Mouse (Mus musculus) telencephalon, adult 2 months (tissue): ENCODE measurements around the gene Arl6ip6.
A peak's percentile ranks its signal among the peaks of the same experiment; 100 is the strongest.

Experiments
- DNase-seq: peaks from one replicate; pipeline ENCODE4 v3.0.0-alpha.2; 2011; ENCODE audit warnings: low read depth, low spot score

Arl6ip6 gene

DNA sequence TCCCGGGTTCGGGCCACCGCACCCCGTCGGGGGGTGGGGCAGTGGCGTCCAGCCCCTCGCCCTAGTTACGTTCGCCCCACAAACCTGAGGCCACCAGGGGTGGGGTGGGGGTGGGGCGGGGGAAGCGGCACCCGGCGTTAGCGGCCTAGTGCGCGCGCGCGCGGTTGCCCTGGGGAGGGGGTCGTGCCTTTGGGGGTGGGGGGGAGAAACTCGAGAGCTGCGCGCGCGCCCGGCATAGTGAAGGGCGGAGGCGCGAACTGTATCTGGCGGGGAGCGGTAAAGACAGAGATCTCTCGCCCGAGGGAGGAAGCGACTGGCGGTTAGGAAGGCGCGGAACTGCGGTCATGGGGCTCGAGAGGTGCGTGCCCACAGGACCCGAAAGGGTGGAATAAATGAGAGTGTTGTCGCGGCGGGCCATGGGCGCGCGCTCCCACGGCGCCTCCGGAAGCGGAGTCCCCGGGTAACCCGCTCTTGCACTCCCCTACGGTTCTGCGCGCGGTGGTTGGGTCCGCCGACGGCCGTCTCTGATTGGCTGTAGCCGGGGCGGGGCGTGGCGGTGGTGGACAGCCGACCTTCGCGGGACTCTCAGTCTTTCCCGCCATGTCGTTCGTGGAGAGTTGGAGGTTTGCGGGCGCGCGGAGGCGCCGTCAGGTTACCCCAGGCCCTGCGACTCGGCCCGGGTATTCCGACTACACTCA lies at the start of gene Arl6ip6:
Gene Arl6ip6, plus strand, starts transcription at position 204 of the 698 bp plus-strand sequence.
- DNase-seq: peak; percentile 86

DNA sequence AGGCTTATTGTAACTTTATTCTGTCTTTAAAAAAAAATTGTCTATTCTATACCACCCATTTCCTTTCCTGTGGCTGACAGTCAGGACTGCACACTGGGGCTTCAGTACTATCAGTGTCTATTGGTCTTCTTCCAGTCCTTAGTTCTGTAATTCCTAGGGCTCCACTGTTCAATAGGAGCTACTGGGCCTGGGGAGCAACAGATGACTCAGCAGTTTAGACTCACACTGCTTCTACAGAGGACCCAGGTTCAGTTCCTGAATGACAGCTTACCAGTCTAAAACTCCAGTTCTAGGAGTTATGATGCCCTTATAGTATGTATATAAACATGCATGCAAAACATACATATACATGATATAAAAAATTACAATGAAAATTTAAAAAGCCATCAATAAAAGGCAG lies 44.7 kb upstream of the Arl6ip6 start:
- no peak for DNase-seq

DNA sequence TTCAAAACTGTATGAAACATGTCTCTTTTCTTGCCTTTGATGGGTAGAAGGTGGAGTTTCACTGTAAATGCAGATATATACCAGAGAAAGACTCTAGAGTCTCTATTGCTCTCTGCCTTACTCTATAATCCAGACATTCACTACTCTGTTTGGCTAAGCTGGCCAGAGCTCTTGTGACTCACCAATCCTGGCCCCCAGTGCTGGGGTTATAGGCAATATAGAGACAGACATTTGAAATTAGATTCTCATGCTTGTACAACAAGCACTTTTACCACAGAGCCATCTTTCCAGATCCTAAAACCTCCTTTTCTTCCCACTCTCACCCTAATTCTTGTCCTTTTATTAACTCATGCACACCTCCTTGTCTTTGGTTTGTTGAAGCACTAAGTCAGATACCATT lies 17.6 kb upstream of the Arl6ip6 start:
- DNase-seq: no peak

DNA sequence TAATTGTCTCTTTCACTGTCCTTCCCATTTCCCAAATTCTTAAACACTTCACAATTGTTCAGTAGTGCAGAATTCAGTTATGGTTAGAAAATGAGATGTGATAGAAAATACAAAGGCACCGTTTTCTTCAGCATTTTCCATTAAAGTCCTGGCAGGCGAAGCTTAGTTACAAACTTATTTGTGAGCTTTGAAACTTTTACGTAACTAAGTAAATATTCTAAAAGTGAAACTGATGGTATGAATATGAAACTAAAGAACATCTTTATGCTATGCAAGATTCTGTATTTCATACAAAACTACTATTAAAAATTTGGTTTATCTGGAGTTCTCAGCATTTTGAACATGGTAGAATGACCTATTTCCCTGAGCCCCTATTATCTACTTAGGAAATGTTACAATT lies 12.6 kb upstream of the Arl6ip6 start:
- DNase-seq: no peak

DNA sequence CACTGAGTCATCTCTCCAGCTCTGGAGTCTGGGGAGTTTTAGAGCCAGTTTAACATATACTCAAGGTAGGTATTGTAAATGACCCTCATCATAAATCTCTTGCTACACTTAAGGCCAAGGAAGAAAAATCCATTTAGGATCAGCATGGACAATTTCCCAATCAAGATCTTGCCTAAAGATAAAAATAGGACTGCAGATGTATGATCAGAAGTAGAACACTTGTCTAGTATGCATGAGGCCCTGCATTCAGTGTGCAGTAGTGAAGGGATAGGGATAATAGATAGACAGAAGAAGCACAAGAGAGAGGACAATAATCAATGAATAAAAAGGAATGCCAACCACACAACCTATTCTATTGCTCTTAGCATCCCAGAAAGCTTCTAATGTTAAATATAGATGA lies 11.7 kb upstream of the Arl6ip6 start:
- no peak for DNase-seq

DNA sequence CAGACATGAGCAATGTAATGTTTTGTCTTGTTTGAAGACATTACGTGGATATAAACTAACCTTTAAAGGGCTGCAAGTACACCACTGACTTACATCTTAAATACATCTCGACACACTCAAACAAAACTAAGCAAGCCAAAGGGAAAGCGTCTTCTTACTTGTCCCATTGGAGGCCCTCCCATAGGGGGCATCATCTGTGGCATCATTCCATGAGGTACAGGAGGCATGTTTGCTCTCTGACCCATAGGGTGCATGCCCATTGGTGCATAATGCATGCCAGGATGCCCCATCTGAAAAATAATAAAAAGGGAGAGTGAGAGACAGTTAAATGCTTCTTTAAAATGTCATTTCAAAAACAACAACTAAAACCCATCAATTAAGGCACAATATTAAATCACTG lies 1.7 kb upstream of the Arl6ip6 start:
- no peak for DNase-seq

DNA sequence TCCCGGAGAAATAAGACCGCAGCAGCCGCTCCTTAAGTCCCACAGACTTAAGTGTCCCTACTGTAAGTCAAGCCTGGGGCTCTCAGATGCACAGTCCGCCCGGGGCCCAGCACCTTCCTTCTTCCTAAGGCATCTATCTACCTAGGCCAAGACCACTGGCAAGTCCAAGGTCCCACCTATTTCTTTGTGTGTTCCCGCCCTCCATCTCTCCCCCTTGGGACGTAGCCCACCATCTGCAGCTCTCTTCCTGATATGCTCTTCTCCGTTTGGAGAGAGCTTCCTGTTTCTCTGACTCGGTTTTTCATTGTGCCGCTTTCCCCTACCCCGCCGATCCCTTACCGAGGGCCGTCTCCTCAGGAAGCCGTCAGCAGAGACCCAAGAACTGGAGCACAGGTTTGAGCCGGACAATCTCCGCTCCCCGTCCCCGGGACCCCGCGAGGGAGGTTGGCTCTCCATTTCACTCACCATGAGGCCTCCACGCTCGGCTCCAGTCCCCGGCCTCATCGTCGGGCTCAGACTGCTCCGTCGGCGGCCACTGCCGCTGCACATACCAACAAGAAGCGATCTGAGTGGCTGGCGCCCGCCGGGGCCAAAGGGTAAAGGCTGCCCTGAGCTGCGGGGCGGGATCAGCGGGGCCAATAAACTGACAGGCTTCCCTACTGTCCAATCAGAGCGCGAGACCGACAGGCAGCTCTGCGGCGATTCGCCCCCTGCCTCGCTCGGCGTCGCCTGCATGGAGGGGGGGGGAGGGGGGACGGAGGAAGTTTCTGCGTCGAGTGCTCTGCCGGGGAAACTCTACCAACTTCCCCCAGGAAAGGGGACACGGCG lies 628 bp upstream of the Arl6ip6 start, which contains the start of gene Prpf40a:
Gene Prpf40a, minus strand, starts transcription at position 601 of the 828 bp plus-strand sequence.
- peak; percentile 99 for DNase-seq

DNA sequence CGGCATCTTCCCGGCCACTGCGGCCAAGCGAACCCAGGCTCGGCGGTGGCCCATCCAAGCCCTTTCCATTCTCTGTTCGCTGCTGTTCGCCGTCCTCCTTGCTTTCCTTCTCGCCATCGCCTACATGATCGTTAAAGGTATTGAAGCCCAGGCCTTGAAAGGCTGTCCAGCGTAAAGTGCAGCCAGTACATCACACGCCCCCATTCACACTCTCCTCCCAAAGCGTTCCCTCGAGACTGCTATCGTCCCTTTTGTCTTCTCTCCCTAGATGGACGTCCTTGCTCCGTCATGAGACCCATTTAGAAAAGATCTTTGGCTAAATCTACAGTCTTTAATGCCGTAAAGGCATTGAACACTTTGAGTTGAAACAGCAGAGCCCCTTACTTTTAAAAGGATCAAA lies 860 bp downstream of the Arl6ip6 start:
- no peak for DNase-seq

DNA sequence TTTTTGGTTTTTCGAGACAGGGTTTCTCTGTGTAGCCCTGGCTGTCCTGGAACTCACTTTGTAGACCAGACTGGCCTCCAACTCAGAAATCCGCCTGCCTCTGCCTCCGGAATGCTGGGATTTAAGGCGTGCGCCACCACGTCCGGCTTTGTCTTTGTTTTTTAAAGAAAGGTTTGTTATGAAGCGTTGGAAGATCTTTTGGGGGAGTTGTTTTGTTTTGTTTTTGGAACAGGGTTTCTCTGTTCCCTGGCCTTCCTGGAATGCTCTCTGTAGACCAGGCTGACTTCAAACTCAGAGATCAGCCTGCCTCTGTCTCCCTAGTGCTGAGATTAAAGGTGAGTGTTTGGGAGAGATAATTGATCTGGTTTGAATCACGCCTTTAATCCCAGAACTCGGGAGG lies 4.9 kb downstream of the Arl6ip6 start:
- no peak for DNase-seq

DNA sequence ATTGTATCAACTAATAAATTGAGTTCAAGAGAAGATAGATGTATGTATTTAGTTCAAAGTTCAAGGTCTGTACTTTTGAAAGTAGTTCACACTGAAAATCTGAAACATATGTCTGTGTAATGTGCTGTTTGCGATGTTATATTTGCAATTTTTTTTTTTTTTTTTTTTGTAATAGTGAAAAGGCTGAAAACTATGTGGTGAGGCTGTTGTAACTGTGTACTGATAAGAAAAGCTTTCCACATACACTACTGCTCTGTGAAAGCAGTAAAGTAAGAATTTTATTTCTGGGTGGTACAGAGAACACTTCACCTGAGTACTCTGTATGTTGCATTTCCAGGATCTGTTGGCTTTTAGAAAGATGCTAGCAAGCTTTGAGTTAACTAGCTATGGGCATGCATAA lies 7.7 kb downstream of the Arl6ip6 start:
- DNase-seq: no peak

DNA sequence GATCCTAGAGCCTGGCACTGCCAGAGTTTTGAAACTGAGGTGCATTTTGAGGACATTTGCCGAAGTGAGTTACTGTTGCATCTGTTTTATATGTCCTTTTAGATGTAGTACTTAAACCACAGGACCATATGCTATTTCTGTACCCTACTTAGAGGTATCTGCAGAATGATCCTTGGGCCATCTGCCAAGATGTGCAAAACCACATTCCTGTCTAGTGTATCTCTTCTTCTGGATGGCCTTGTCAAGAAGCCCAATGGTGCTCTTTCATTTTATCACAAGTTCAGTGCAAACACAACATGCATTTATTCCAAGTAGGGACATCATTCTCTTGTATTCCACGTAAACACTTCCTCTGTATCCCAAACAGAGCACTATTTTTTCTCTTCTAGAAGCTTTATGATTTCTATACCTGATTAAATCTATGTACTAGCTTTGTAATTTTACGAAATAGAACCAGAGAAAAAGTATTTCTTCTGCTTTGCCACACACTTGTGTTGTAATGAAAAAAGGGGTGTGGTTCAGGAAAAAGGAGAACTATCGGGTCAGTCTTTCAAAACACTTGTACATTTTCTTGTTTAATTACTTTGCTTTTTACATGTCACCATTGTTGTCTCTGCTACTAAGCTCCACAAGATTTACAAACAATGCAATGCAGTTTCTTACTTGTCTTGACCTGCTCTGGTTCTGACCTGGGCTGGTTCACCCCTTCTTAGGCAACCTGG lies 8.8 kb downstream of the Arl6ip6 start:
- no peak for DNase-seq

DNA sequence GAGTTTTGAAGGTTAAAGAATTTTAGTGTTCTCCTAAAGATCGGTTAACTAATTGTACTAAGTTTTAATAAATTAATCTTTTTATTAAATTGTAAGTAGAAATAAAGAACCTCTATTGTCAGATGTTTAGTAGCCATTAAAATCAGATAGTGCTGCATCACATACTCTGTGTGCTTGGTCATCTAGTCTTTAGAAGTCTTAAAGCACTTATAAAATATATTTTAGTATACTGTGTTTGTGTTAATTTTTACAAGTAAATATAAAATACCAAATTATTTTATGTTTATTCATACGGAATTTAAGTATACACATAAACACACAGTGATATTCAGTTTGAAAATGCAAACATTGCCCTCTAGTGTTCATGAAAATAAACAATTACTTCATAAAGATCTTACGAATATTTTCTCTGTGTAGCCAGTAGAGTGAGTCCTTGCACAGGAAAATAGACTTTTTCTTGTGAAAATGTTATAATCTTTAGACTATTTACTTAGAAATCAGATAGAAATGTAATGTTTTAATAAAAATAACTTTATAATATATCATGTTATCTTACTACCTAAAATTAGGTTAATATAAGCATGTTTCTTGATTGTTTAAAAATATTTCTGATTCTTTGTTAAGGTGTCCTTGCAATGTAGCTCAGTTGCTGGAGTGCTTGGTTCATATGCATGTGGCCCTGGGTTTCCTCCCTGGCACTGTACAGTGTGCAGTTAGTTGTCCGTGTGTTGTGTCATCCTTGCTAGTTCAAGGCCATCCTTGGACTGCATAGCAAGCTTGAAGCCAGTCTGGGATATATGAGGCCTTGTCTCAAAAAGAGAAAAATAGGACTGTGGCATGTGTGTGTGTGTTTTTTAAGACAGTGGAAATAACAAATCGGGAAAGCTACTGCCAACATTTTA lies 13.1 kb downstream of the Arl6ip6 start:
- DNase-seq: peak; percentile 27

DNA sequence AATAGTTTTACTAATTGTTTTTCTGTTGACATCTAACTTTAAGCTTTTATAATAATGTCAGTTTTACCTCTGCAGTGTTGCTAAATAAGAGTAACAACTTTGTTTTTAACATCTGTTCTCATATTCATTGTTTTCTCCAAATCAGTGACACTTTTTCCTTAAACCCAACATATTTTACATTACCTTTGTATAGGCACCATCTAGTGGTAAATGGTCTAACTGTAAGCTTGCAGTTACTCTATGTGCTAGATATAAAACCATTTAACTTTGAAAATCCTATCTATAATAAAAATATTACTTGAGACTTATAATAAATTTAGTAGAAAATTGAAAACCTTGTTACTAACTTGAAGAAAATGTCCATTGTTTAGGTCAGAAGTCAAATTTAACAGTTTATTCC lies 15.2 kb downstream of the Arl6ip6 start:
- no peak for DNase-seq

DNA sequence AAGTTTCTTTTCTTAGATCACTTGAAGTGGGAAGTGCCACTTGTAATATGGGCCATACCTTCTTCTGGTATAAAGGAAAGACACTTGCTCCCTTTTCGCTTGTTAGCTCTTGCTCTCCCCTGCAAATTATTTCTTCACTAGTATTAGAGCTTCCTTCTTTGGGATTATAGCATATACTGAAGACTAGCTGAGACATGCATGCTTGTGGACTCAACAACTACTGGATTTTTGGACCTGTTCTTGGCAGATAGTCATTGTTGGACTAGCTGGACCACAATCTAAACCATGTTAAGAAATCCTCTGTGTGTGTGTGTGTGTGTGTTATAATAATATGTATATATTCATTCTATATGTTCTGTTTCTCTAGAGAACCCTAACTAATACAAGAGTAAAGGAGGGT lies 22.0 kb downstream of the Arl6ip6 start:
- no peak for DNase-seq

DNA sequence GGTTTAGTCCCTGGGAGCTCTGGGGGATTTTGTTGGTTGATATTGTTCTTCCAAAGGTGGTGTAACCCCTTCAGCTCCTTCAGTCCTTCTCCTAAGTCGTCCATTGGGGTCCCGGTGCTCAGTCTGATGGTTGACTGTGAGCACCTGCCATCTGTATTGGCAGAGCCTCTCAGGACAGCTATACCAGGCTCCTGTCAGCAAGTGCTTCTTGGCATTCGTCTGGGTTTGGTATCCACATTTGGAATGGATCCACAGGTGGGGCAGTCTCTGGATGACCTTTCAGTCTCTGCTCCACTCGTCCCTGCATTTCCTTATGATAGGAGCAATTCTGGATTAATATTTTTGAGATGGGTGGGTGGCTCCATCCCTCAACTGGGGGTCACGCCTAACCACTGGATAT lies 30.7 kb downstream of the Arl6ip6 start:
- no peak for DNase-seq

DNA sequence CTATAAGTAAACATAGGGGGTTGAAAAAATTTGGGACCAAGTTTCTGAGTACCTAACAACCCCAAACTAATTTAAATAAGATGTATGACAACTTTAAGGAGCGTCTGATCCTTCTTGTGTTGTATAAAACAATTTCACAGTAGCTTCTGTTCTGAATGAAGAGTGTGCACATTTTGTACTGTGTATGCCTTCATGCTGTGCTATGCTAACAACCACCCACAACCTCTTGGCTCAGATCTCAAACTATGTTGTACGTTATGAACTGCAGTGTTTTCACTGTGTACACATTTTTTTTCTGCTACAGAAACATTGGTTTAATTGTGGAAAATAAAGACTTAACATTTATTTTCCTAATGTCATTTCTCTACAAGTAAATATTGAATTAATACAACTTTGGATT lies 65.5 kb downstream of the Arl6ip6 start:
- peak; percentile 52 for DNase-seq
